Mouse (Mus musculus) stomach, postnatal 0 days (tissue): Measurements from ENCODE around the gene Agr2. TPM values are rescaled to one million over a fixed set of nuclear protein-coding genes. Genes with fewer than 3 reads are reported as not detected.
A peak's percentile ranks its signal among the peaks of the same experiment; 100 is the strongest.

Experiments
- ATAC-seq: fragments of 200-750 bp; cut with Nextera tagmentation; 2 replicates; pipeline ENCODE4 v1.8.0; 2017; ENCODE audit not compliant: low FRiP score, low TSS enrichment
- DNase-seq: peaks from one replicate; pipeline ENCODE4 v3.0.0-alpha.2; 2016; ENCODE audit warnings: low spot score
- H3K27ac ChIP-seq: fragments of 300-500 bp; sonication (generic); replicated peaks from 2 replicates; pipeline ENCODE4 v1.5.1; 2014; ENCODE audit warnings: mild to moderate bottlenecking, control low read depth
- H3K27me3 ChIP-seq: fragments of 300-500 bp; sonication (generic); 2 replicates; pipeline ENCODE4 v1.6.1; 2014; ENCODE audit warnings: low read length; ENCODE audit not compliant: control insufficient read depth, insufficient read depth
- H3K36me3 ChIP-seq: fragments of 300-500 bp; sonication (generic); 2 replicates; pipeline ENCODE4 v1.6.1; 2014; ENCODE audit warnings: low read length, mixed read lengths; ENCODE audit not compliant: control insufficient read depth, insufficient read depth
- H3K4me1 ChIP-seq: fragments of 300-500 bp; sonication (generic); replicated peaks from 2 replicates; pipeline ENCODE4 v1.6.1; 2014; ENCODE audit warnings: antibody characterized with exemption; ENCODE audit not compliant: control insufficient read depth, insufficient read depth
- H3K4me2 ChIP-seq: fragments of 300-500 bp; sonication (generic); replicated peaks from 2 replicates; pipeline ENCODE4 v1.6.1; 2014; ENCODE audit warnings: low read depth, mild to moderate bottlenecking, control low read depth, moderate library complexity
- H3K4me3 ChIP-seq: fragments of 300-500 bp; sonication (generic); 2 replicates; pipeline ENCODE4 v1.5.1; 2014; ENCODE audit warnings: low read depth, low read length, control low read depth
- H3K9ac ChIP-seq: fragments of 300-500 bp; sonication (generic); 2 replicates; pipeline ENCODE4 v1.6.1; 2014; ENCODE audit warnings: mild to moderate bottlenecking, low read length, control low read depth, mixed read lengths
- H3K9me3 ChIP-seq: fragments of 300-500 bp; sonication (generic); 2 replicates; pipeline ENCODE4 v1.6.1; 2016; ENCODE audit warnings: low read length; ENCODE audit not compliant: control insufficient read depth
- CTCF ChIP-seq: IDR thresholded peaks from 2 replicates; pipeline ENCODE4 v1.5.1; 2016; ENCODE audit warnings: antibody characterized with exemption, low read depth, mild to moderate bottlenecking, moderate library complexity
- EP300 ChIP-seq: optimal IDR thresholded peaks from 2 replicates; pipeline ENCODE3; 2016; ENCODE audit warnings: antibody characterized with exemption
- WGBS: fragments of 180-500 bp; shearing (Covaris S2); extraction: QIAGEN DNeasy Blood & Tissue Kit; methylation state at CpG from one replicate; pipeline ENCODE4 v1.1.7; 2014; 5-methylcytosine and 5-hydroxymethylcytosine counted together
- polyA plus RNA-seq: library from polyadenylated mRNA; unstranded; fragments of >200 nt; fragmentation: Nextera tagmentation; extraction: Ambion mirVana; gene quantifications from 2 replicates; pipeline ENCODE4 v1.2.1, GENCODE M21; 2015

Agr2 gene
- 1,362 and 1,533 TPM in 2 replicates for polyA plus RNA-seq

DNA sequence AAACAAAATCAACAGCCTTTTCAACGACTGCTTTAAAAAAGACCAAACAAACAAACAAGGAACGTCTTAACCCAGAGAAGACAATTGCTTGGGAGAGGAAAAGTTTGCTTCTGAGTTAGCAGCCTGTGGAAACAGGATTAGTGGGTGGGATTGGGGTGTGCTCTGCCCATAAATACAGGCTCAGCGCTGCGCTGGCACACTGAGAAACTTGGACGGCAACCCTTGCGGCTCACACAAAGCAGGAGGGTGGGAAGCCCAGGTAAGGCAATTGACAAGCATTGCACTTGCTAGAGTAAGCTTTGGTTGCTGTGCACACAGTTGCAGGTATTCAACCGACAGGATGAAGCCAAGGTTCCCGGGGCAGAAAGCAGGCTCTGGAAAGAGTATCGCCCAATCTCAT is at the start of gene Agr2:
Agr2 (plus strand) TSS at position 197 of the 400 bp plus-strand sequence.
- DNase-seq (peak; percentile 81), ATAC-seq (peak; percentile 90)
- Histone ChIP-seq H3K9me3 (no peaks in the 10 kb centered on the region), H3K4me2 (peak within 1 kb of the TSS; percentile 31), H3K27ac (peak within 1 kb of the TSS; percentile 80), H3K4me1 (no peaks in the 10 kb centered on the region), H3K9ac (peak within 1 kb of the TSS; percentile 59), H3K36me3 (no peaks in the 10 kb centered on the region), H3K27me3 (no peaks in the 10 kb centered on the region), H3K4me3 (peak within 1 kb of the TSS; percentile 29)
- TF ChIP-seq CTCF (no peak), EP300 (no peak)
- WGBS = 44% methylated on average over 9 of the region's 9 CpGs

DNA sequence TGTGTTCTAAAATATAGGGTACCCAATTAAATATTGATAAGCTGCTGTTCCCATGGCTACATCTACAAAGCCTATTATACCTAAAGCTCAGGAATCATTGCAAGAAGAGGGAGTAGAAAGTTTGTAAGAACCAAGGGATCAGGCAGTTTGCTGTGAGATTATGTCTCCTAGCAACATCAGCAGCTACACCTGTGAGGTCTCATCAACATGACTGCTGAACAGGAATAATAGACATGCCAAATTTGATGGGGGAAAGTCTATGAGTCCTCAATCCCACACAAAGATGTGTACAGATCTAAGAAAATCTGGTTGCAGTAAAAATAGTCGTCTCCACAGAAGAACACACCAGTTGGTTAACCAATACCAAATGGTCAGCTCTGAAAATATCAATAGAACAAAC is 41.0 kb upstream of the Agr2 start:
- Histone ChIP-seq H3K36me3 (no peaks in the 10 kb centered on the region), H3K27ac (no peak overlapping the region), H3K4me1 (no peaks in the 10 kb centered on the region), H3K4me3 (no peak overlapping the region), H3K9me3 (no peaks in the 10 kb centered on the region), H3K9ac (no peak overlapping the region), H3K4me2 (no peak overlapping the region), H3K27me3 (no peaks in the 10 kb centered on the region)
- 48% methylated on average over 1 of the region's 1 CpGs for WGBS
- no peak for DNase-seq
- TF ChIP-seq CTCF (no peak), EP300 (no peak)
- ATAC-seq = no peak

GRCm38 (mm10) chr12:35957235-35957634 is 35.5 kb upstream of the Agr2 start:
- DNase-seq = no peak
- ATAC-seq = no peak
- TF ChIP-seq CTCF (peak; percentile 73), EP300 (no peak)

DNA sequence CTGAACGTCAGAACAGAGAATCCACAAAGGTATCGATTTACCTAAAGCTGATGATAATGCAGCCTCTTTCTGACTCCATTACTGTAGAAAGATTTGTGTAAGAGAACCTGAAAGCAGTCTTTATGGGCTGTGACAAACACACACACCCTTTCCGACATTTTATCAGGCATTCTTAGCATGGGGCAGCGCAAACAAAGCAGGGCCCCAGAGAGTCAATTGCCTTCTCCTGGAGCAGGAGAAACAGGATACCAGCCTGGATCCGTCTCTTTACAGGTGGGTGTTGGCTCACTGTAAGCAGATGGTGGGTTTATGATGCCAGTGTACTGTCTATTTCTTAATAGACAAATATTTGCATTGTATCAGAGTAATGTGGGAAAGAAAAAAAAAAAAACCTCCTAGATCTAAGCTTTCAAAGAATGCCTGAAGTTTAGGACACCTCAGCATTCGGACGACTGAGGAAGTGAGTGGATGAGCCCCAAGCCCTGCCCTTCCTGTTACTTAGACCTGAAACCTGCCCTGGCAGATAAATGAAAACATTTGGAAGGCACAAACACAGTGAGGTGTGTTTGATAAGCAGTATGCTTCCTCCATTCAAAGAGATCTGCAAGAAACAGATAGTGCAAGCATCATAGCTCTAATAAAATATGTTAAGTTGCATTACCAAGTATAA is 26.5 kb upstream of the Agr2 start:
- TF ChIP-seq EP300 = no peak
- no peak for TF ChIP-seq CTCF

More at GRCm38 (mm10) chr12:35957235-35957634, 35.5 kb upstream of the Agr2 start:
- Histone ChIP-seq H3K27me3 (no peaks in the 10 kb centered on the region), H3K4me3 (no peak overlapping the region), H3K9ac (no peak overlapping the region), H3K9me3 (no peaks in the 10 kb centered on the region), H3K36me3 (no peaks in the 10 kb centered on the region), H3K4me1 (no peaks in the 10 kb centered on the region), H3K27ac (no peak overlapping the region), H3K4me2 (no peak overlapping the region)
- WGBS = 63% methylated on average over 2 of the region's 2 CpGs

GRCm38 (mm10) chr12:35966768-35967141 is 26.0 kb upstream of the Agr2 start:
- H3K4me2 ChIP-seq = no peak overlapping the region
- H3K4me1 ChIP-seq = no peaks in the 10 kb centered on the region
- no peak for DNase-seq
- no peaks in the 10 kb centered on the region for H3K27me3 ChIP-seq
- H3K36me3 ChIP-seq = no peaks in the 10 kb centered on the region
- no peaks in the 10 kb centered on the region for H3K9me3 ChIP-seq
- no peak overlapping the region for H3K4me3 ChIP-seq
- ATAC-seq = no peak
- WGBS = 56% methylated on average over 7 of the region's 7 CpGs
- TF ChIP-seq CTCF = no peak
- TF ChIP-seq EP300 = no peak
- no peak overlapping the region for H3K9ac ChIP-seq
- peak overlapping the region; percentile 69 for H3K27ac ChIP-seq

More for the DNA sequence above, 26.5 kb upstream of the Agr2 start:
- H3K9me3 ChIP-seq = no peaks in the 10 kb centered on the region
- H3K4me1 ChIP-seq = no peaks in the 10 kb centered on the region
- H3K4me2 ChIP-seq = no peak overlapping the region
- no peak overlapping the region for H3K9ac ChIP-seq
- DNase-seq = peak; percentile 55
- 35% methylated on average over 7 of the region's 7 CpGs for WGBS
- H3K27me3 ChIP-seq = no peaks in the 10 kb centered on the region
- peak overlapping the region; percentile 69 for H3K27ac ChIP-seq
- peak; percentile 79; the same call in 1 of the 2 replicates for ATAC-seq
- H3K4me3 ChIP-seq = no peak overlapping the region
- no peaks in the 10 kb centered on the region for H3K36me3 ChIP-seq

DNA sequence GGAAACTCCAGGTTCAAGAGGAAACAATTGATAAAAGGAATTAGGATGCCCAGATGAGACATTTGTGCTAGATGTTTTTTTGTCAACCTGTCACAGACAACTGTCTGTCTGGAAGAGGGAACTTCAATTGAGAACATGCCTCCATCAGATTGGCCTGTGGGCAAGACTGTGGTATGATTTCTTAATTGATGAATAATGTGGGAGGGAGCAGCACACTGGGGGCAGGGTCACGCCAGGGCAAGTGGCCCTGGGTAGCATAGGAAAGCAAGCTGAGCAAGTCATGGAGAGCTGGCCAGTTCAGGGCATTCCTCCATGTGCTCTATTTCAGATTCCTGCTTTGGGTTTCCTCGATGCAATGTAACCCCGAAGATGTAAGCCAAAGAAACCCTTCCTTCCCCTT is 16.8 kb upstream of the Agr2 start:
- TF ChIP-seq EP300 (no peak), CTCF (no peak)
- 84% methylated on average over 3 of the region's 3 CpGs for WGBS
- Histone ChIP-seq H3K4me1 (no peaks in the 10 kb centered on the region), H3K27ac (no peak overlapping the region), H3K4me3 (no peak overlapping the region), H3K27me3 (no peaks in the 10 kb centered on the region), H3K9ac (no peak overlapping the region), H3K9me3 (no peaks in the 10 kb centered on the region), H3K4me2 (no peak overlapping the region), H3K36me3 (no peaks in the 10 kb centered on the region)
- no peak for ATAC-seq
- no peak for DNase-seq
